Mouse (Mus musculus): ENCODE data around the gene Kif26a.

DNA sequence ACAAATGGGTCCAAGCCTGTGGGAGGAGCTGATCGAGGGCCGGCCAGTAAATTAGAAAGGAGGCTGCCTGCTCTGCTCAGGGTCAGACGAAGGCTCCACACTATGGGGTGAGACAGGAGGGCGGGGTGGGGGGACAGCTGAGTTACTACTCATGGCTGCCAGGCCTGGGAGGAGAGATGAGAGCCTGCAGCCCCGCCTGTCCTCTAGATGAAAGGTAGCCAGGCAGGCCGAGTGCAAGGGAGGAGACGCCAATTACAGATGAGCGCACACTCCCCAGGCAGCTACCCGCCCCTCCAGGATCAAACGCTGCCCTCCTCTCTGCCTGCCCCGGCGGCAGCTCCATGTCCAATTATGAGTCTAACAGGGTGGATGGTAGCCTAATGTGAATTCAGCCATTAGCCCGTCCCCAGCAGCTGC is 68.4 kb downstream of the Kif26a start:
- TF ChIP-seq POLR2A (IDR thresholded peaks at IDR 0.05; ENCODE audit: borderline replicate concordance, extremely low read depth, low read depth, low read length): no peak
- no peak for TF ChIP-seq CTCF (IDR thresholded peaks at IDR 0.05; ENCODE audit: insufficient read depth, low read length)

All from lung, adult 2 months (tissue).